Mouse (Mus musculus) ES-Bruce4 (cell line): Measurements from ENCODE around the gene Grwd1.

Experiments used
- EP300 ChIP-seq: IDR thresholded peaks from 2 replicates; pipeline ENCODE4 v1.6.1; 2011; ENCODE audit warnings: low read depth, low read length; ENCODE audit not compliant: insufficient read depth
- POLR2A ChIP-seq: IDR thresholded peaks from one replicate; pipeline ENCODE4 v1.8.1; 2011; ENCODE audit warnings: low read length; ENCODE audit not compliant: insufficient read depth

GRCm38 (mm10) chr7:45785388-45786135 is 45.2 kb downstream of the Grwd1 start:
- TF ChIP-seq POLR2A (no peak), EP300 (no peak)
